Mouse (Mus musculus) MEL (cell line): ENCODE data around the gene Gria1.

Source experiments
- CTCF ChIP-seq, 3 experiments: IDR thresholded peaks in 2 of 3; conservative IDR thresholded peaks in 1 of 3; 2 replicates each; pipeline ENCODE4 v1.5.1; 2011 to 2012; ENCODE audit warnings: low read length in 3 of 3, low read depth in 2 of 3, mild to moderate bottlenecking in 2 of 3, improper control_type of control experiment in 1 of 3, inconsistent platforms in 1 of 3, mixed read lengths in 1 of 3, moderate library complexity in 1 of 3; ENCODE audit not compliant: control insufficient read depth in 1 of 3, insufficient read depth in 1 of 3, poor library complexity in 1 of 3, severe bottlenecking in 1 of 3
- E2F4 ChIP-seq: IDR thresholded peaks from 2 replicates; pipeline ENCODE4 v1.6.1; 2011; ENCODE audit warnings: low read depth, low read length, improper control_type of control experiment, borderline replicate concordance
- EP300 ChIP-seq, 2 experiments: IDR thresholded peaks; 2 replicates each; pipeline ENCODE4 v1.6.1; 2011; ENCODE audit warnings: improper control_type of control experiment in 2 of 2, low read length in 2 of 2, low read depth in 1 of 2, mild to moderate bottlenecking in 1 of 2
- JUND ChIP-seq: IDR thresholded peaks from 2 replicates; pipeline ENCODE4 v1.6.1; 2011; ENCODE audit warnings: low read depth, mild to moderate bottlenecking, improper control_type of control experiment, low read length
- MAX ChIP-seq: IDR thresholded peaks from 2 replicates; pipeline ENCODE4 v1.6.1; 2011; ENCODE audit warnings: low read length, improper control_type of control experiment
- NELFE ChIP-seq: IDR thresholded peaks from 2 replicates; pipeline ENCODE4 v1.6.1; 2011; ENCODE audit warnings: low read depth, low read length, improper control_type of control experiment
- POLR2AphosphoS5 ChIP-seq: IDR thresholded peaks from 2 replicates; pipeline ENCODE4 v1.6.1; 2012; ENCODE audit warnings: low read depth, borderline replicate concordance, mild to moderate bottlenecking, inconsistent platforms, low read length, moderate library complexity, mixed read lengths
- RCOR1 ChIP-seq: IDR thresholded peaks from 2 replicates; pipeline ENCODE4 v1.6.1; 2012; ENCODE audit warnings: low read depth, mild to moderate bottlenecking, inconsistent platforms, low read length, improper control_type of control experiment
- SIN3A ChIP-seq: IDR thresholded peaks from 2 replicates; pipeline ENCODE4 v1.6.1; 2012; ENCODE audit warnings: low read length, improper control_type of control experiment, inconsistent platforms
- UBTF ChIP-seq: IDR thresholded peaks from 2 replicates; pipeline ENCODE4 v1.6.1; 2012; ENCODE audit warnings: low read depth, mild to moderate bottlenecking, inconsistent platforms, low read length, improper control_type of control experiment, moderate library complexity, borderline replicate concordance; ENCODE audit not compliant: insufficient read depth
- USF1 ChIP-seq: IDR thresholded peaks from 2 replicates; pipeline ENCODE4 v1.6.1; 2014; ENCODE audit warnings: low read depth, mild to moderate bottlenecking, inconsistent platforms, low read length, improper control_type of control experiment, moderate library complexity

GRCm38 (mm10) chr11:57018536-57018935 is 7.3 kb downstream of the Gria1 start:
- TF ChIP-seq MAX: no peak
- no peak for TF ChIP-seq UBTF
- no peak for TF ChIP-seq E2F4
- TF ChIP-seq SIN3A: no peak
- TF ChIP-seq JUND: no peak
- no peak for TF ChIP-seq RCOR1
- no peak for TF ChIP-seq CTCF (IDR thresholded peaks at IDR 0.05 in 2 of 3, conservative IDR thresholded peaks at IDR 0.05 in 1 of 3; ENCODE audit: control insufficient read depth in 1 of 3, insufficient read depth in 1 of 3, low read depth in 2 of 3, low read length in 3 of 3, poor library complexity in 1 of 3, severe bottlenecking in 1 of 3)
- no peak for TF ChIP-seq EP300 (IDR thresholded peaks at IDR 0.05; ENCODE audit: low read depth in 1 of 2, low read length in 2 of 2)
- TF ChIP-seq POLR2AphosphoS5: no peak
- no peak for TF ChIP-seq USF1
- TF ChIP-seq NELFE: no peak
